Mouse (Mus musculus) hindbrain, embryonic 12.5 days (tissue): ENCODE measurements around the gene Nox4. TPM values are rescaled to one million over a fixed set of nuclear protein-coding genes. Genes with fewer than 3 reads are reported as not detected.
"Not testable (repeated sequence)": the region's sequence is repeated elsewhere in the genome, so short reads cannot be mapped to it uniquely, and the experiment has no call there.

ENCODE experiments used
- ATAC-seq: fragments of 200-750 bp; cut with Nextera tagmentation; 2 replicates; pipeline ENCODE4 v1.8.0; 2017; ENCODE audit warnings: moderate TSS enrichment; ENCODE audit not compliant: low FRiP score
- H3K27ac ChIP-seq: fragments of 300-500 bp; sonication (generic); 2 replicates; pipeline ENCODE4 v1.5.1; 2016; ENCODE audit warnings: mild to moderate bottlenecking
- H3K27me3 ChIP-seq: fragments of 300-500 bp; sonication (generic); 2 replicates; pipeline ENCODE4 v1.6.1; 2016; ENCODE audit warnings: mild to moderate bottlenecking
- H3K36me3 ChIP-seq: fragments of 300-500 bp; sonication (generic); 2 replicates; pipeline ENCODE4 v1.6.1; 2016; ENCODE audit warnings: mild to moderate bottlenecking
- H3K4me1 ChIP-seq: fragments of 300-500 bp; sonication (generic); 2 replicates; pipeline ENCODE4 v1.6.1; 2016
- H3K4me2 ChIP-seq: fragments of 300-500 bp; sonication (generic); replicated peaks from 2 replicates; pipeline ENCODE4 v1.6.1; 2016; ENCODE audit warnings: mild to moderate bottlenecking
- H3K4me3 ChIP-seq: fragments of 300-500 bp; sonication (generic); 2 replicates; pipeline ENCODE4 v1.5.1; 2016; ENCODE audit warnings: mild to moderate bottlenecking
- H3K9ac ChIP-seq: fragments of 300-500 bp; sonication (generic); 2 replicates; pipeline ENCODE4 v1.6.1; 2016; ENCODE audit warnings: mild to moderate bottlenecking, moderate library complexity
- H3K9me3 ChIP-seq: fragments of 300-500 bp; sonication (generic); replicated peaks from 2 replicates; pipeline ENCODE4 v1.6.1; 2016; ENCODE audit warnings: mild to moderate bottlenecking
- WGBS: fragments of 180-500 bp; shearing (Covaris S2); methylation state at CpG from one replicate; pipeline ENCODE4 v1.1.7; 2016; 5-methylcytosine and 5-hydroxymethylcytosine counted together
- polyA plus RNA-seq: library from polyadenylated mRNA; unstranded; fragments of >200 nt; fragmentation: Nextera tagmentation; extraction: Ambion mirVana; gene quantifications from 2 replicates; pipeline ENCODE4 v1.2.1, GENCODE M21; 2016

The Nox4 gene
- polyA plus RNA-seq, 1 experiment from 2014 or later: 3.7 TPM

DNA sequence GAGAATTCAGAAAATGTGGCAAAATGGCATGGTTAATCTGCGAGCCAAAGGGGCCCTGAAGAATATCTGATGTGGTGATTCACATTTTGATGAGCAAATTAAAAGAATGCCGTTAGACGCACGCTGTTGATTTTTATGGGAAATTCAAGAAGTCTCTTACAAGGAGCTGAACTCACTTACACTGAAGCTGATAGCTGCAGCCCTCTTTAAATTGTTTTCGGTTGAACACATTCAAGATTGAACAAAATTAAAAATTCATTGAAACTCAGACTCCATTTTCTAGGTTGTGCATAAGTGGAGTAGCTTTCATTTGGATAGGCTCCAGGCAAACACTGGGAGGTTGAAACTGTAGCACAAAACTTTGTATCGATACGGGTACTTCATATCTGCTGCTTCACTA lies 151.1 kb downstream of the Nox4 start:
- no peak overlapping the region for H3K9ac ChIP-seq
- no peak for ATAC-seq
- H3K4me1 ChIP-seq: no peaks in the 10 kb centered on the region
- 94% methylated on average over 7 of the region's 7 CpGs for WGBS
- H3K27ac ChIP-seq: no peak overlapping the region
- no peaks in the 10 kb centered on the region for H3K36me3 ChIP-seq
- H3K4me3 ChIP-seq: no peak overlapping the region
- H3K27me3 ChIP-seq: no peaks in the 10 kb centered on the region
- no peak overlapping the region for H3K4me2 ChIP-seq
- H3K9me3 ChIP-seq: no peaks in the 10 kb centered on the region

DNA sequence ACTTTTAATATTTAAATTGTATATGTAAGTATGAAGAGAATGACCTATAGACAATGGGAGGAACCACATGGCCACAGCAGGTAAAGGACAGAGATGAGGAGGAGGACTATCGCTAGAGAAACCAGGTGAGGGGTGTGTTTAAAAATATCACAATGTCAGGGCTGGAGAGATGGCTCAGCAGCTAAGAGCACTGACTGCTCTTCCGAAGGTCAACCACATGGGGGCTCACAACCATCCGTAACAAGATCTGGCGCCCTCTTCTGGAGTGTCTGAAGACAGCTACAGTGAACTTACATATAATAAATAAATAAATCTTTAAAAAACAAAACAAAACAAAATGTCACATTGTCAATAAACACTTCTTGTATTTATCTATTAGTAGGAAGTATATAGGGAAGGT lies 165.5 kb downstream of the Nox4 start:
- ATAC-seq, H3K27ac ChIP-seq, H3K4me2 ChIP-seq, H3K27me3 ChIP-seq, H3K9me3 ChIP-seq, H3K9ac ChIP-seq, H3K4me1 ChIP-seq, H3K4me3 ChIP-seq, H3K36me3 ChIP-seq: not testable (repeated sequence)
- WGBS: 6% methylated on average over 4 of the region's 4 CpGs

DNA sequence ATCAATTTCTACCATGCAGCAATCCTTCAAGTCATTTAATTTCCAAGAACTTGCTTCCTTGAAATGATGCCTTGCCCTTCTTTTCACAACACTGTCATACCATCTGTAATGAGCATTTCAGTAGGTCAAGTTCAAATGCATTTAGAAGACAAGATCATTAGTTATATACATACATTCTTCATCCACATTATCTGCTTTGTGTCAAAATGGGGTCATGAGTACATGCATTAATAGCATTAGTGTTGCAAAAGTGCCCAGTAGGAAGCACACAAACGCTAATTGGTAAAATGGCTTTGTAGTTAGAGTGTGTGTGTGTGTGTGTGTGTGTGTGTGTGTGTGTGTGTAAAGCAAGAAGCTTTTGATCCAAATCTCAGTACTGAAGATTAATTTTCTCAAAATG lies 167.4 kb downstream of the Nox4 start:
- Histone ChIP-seq H3K36me3 (no peaks in the 10 kb centered on the region), H3K4me1 (no peaks in the 10 kb centered on the region), H3K27me3 (no peaks in the 10 kb centered on the region), H3K27ac (no peak overlapping the region), H3K9ac (no peak overlapping the region), H3K4me3 (no peak overlapping the region), H3K4me2 (no peak overlapping the region), H3K9me3 (no peaks in the 10 kb centered on the region)
- no peak for ATAC-seq
- WGBS: 73% methylated on average over 1 of the region's 1 CpGs

Other genes with a start within 250 kb of the Nox4 start
- gene Vmn2r79, start 250.0 kb upstream of the Nox4 start, polyA plus RNA-seq: not detected in 2 replicates
- 0.23 and 0.46 TPM in 2 replicates for gene Tyr, start 247.4 kb downstream of the Nox4 start, polyA plus RNA-seq